Mouse (Mus musculus): ENCODE data around the gene Itpr2.
"Not testable (repeated sequence)": the region's sequence is repeated elsewhere in the genome, so short reads cannot be mapped to it uniquely, and the experiment has no call there.

The Itpr2 gene

GRCm38 (mm10) chr6:146468361-146468760 is 33.7 kb downstream of the Itpr2 start:
- peak; percentile 14 for DNase-seq (ENCODE audit: low spot score)

- DNase-seq (ENCODE audit: low spot score), result not testable (repeated sequence)
These were observed 37.4 kb downstream of the Itpr2 start for GRCm38 (mm10) chr6:146464645-146465042.

GRCm38 (mm10) chr6:146464014-146464644 is 37.9 kb downstream of the Itpr2 start:
- no peak for DNase-seq (ENCODE audit: low spot score)

- DNase-seq (ENCODE audit: low spot score), result no peak
These were observed 41.1 kb downstream of the Itpr2 start for GRCm38 (mm10) chr6:146460936-146461335.

- DNase-seq (ENCODE audit: low spot score), result no peak
These were observed 43.6 kb downstream of the Itpr2 start for GRCm38 (mm10) chr6:146458436-146458835.

- DNase-seq (ENCODE audit: low spot score), result no peak
These were observed 45.3 kb downstream of the Itpr2 start for GRCm38 (mm10) chr6:146456741-146457140.

GRCm38 (mm10) chr6:146454520-146455511 is 47.2 kb downstream of the Itpr2 start:
- DNase-seq (ENCODE audit: low spot score), result no peak

GRCm38 (mm10) chr6:146452474-146452873 is 49.5 kb downstream of the Itpr2 start:
- DNase-seq (ENCODE audit: low spot score), result no peak

GRCm38 (mm10) chr6:146446032-146446704 is 55.9 kb downstream of the Itpr2 start:
- DNase-seq (ENCODE audit: low spot score), result no peak

- no peak for DNase-seq (ENCODE audit: low spot score)
These were observed 62.2 kb downstream of the Itpr2 start for GRCm38 (mm10) chr6:146439826-146440225.

- no peak for DNase-seq (ENCODE audit: low spot score)
These were observed 62.8 kb downstream of the Itpr2 start for GRCm38 (mm10) chr6:146439071-146439818.

- no peak for DNase-seq (ENCODE audit: low spot score)
These were observed 64.0 kb downstream of the Itpr2 start for GRCm38 (mm10) chr6:146438057-146438456.

GRCm38 (mm10) chr6:146436916-146437496 is 65.0 kb downstream of the Itpr2 start:
- no peak for DNase-seq (ENCODE audit: low spot score)

- DNase-seq (ENCODE audit: low spot score), result no peak
These were observed 67.8 kb downstream of the Itpr2 start for GRCm38 (mm10) chr6:146434217-146434616.

- DNase-seq (ENCODE audit: low spot score), result no peak
These were observed 69.7 kb downstream of the Itpr2 start for GRCm38 (mm10) chr6:146432218-146432865.

- no peak for DNase-seq (ENCODE audit: low spot score)
These were observed 70.2 kb downstream of the Itpr2 start for GRCm38 (mm10) chr6:146431777-146432176.

GRCm38 (mm10) chr6:146429694-146430380 is 72.2 kb downstream of the Itpr2 start:
- DNase-seq (ENCODE audit: low spot score), result peak; percentile 72

- DNase-seq (ENCODE audit: low spot score), result no peak
These were observed 77.2 kb downstream of the Itpr2 start for GRCm38 (mm10) chr6:146424778-146425177.

- DNase-seq (ENCODE audit: low spot score), result no peak
These were observed 77.7 kb downstream of the Itpr2 start for GRCm38 (mm10) chr6:146424326-146424725.

- DNase-seq (ENCODE audit: low spot score), result no peak
These were observed 81.3 kb downstream of the Itpr2 start for GRCm38 (mm10) chr6:146420718-146421117.
